Mouse (Mus musculus) CH12.LX (cell line): Measurements from ENCODE around the gene Ppcs. TPM values are rescaled to one million over a fixed set of nuclear protein-coding genes. Genes with fewer than 3 reads are reported as not detected.

ENCODE experiments used
- DNase-seq: peaks from one replicate; pipeline ENCODE4 v3.0.0-alpha.2; 2013; ENCODE audit errors: extremely low read depth
- H3K27ac ChIP-seq: 2 replicates; pipeline ENCODE4 v1.5.1; 2012; ENCODE audit warnings: low read depth, mild to moderate bottlenecking, control low read depth, moderate library complexity; ENCODE audit not compliant: insufficient read depth
- H3K27me3 ChIP-seq: replicated peaks from 2 replicates; pipeline ENCODE3; 2012; ENCODE audit warnings: inconsistent platforms
- H3K36me3 ChIP-seq, 2 experiments: replicated peaks in 1 of 2; 2 replicates each; pipeline versions ENCODE3 to v1.6.1; 2012; ENCODE audit warnings: inconsistent platforms in 1 of 2, low read length in 1 of 2, mild to moderate bottlenecking in 1 of 2, mixed read lengths in 1 of 2, moderate library complexity in 1 of 2; ENCODE audit not compliant: control insufficient read depth in 1 of 2, insufficient read depth in 1 of 2
- H3K4me1 ChIP-seq, 2 experiments: 2 replicates each; pipeline ENCODE4 v1.6.1; 2012; ENCODE audit warnings: inconsistent platforms in 1 of 2, moderate library complexity in 1 of 2; ENCODE audit not compliant: insufficient read depth in 2 of 2, control insufficient read depth in 1 of 2
- H3K4me2 ChIP-seq: 2 replicates; pipeline ENCODE4 v1.6.1; 2012; ENCODE audit warnings: low read depth, mild to moderate bottlenecking, control low read depth; ENCODE audit not compliant: poor library complexity, insufficient read depth, severe bottlenecking
- H3K4me3 ChIP-seq, 3 experiments: fragments of 150-350 bp in 1 of 3; sonication (generic) in 1 of 3; replicated peaks in 1 of 3; 2 replicates each; pipeline versions ENCODE3 to v1.5.1; 2011 to 2012; ENCODE audit warnings: low read depth in 2 of 3, low read length in 2 of 3, mild to moderate bottlenecking in 2 of 3, moderate library complexity in 2 of 3, control low read depth in 1 of 3, improper control_type of control experiment in 1 of 3, inconsistent platforms in 1 of 3, mixed read lengths in 1 of 3; ENCODE audit not compliant: poor library complexity in 1 of 3
- H3K79me2 ChIP-seq: replicated peaks from 2 replicates; pipeline ENCODE4 v1.6.1; 2012; ENCODE audit warnings: mild to moderate bottlenecking, moderate library complexity; ENCODE audit not compliant: control insufficient read depth, poor library complexity, insufficient read depth, severe bottlenecking; ENCODE audit errors: extremely low read depth
- H3K9ac ChIP-seq: 2 replicates; pipeline ENCODE4 v1.6.1; 2012; ENCODE audit warnings: low read depth, mild to moderate bottlenecking, control low read depth, moderate library complexity; ENCODE audit not compliant: insufficient read depth
- H3K9me3 ChIP-seq: replicated peaks from 2 replicates; pipeline ENCODE3; 2012; ENCODE audit warnings: low read length, inconsistent platforms, mixed read lengths
- BHLHE40 ChIP-seq: IDR thresholded peaks from 2 replicates; pipeline ENCODE4 v1.6.1; 2011; ENCODE audit warnings: mild to moderate bottlenecking, low read depth, low read length, improper control_type of control experiment
- CHD1 ChIP-seq: IDR thresholded peaks from 2 replicates; pipeline ENCODE4 v1.6.1; 2012; ENCODE audit warnings: low read depth, low read length, improper control_type of control experiment, inconsistent platforms
- CHD2 ChIP-seq: IDR thresholded peaks from 2 replicates; pipeline ENCODE4 v1.6.1; 2011; ENCODE audit warnings: low read length, improper control_type of control experiment
- CTCF ChIP-seq, 2 experiments: IDR thresholded peaks in 1 of 2; conservative IDR thresholded peaks in 1 of 2; 2 replicates each; pipeline ENCODE4 v1.5.1; 2011 to 2012; ENCODE audit warnings: low read depth in 2 of 2, low read length in 2 of 2, improper control_type of control experiment in 1 of 2, inconsistent platforms in 1 of 2, mild to moderate bottlenecking in 1 of 2, moderate library complexity in 1 of 2
- JUN ChIP-seq: IDR thresholded peaks from 2 replicates; pipeline ENCODE4 v1.6.1; 2011; ENCODE audit warnings: low read depth, mild to moderate bottlenecking, low read length, improper control_type of control experiment, moderate library complexity; ENCODE audit not compliant: insufficient read depth
- JUND ChIP-seq: conservative IDR thresholded peaks from 2 replicates; pipeline ENCODE4 v1.6.1; 2011; ENCODE audit warnings: low read depth, low read length, improper control_type of control experiment
- KAT2A ChIP-seq: IDR thresholded peaks from 2 replicates; pipeline ENCODE4 v1.6.1; 2012; ENCODE audit warnings: low read length, improper control_type of control experiment, inconsistent platforms; ENCODE audit not compliant: insufficient replicate concordance
- MEF2A ChIP-seq: IDR thresholded peaks from 2 replicates; pipeline ENCODE4 v1.6.1; 2014; ENCODE audit warnings: low read depth, mild to moderate bottlenecking, inconsistent platforms, low read length, improper control_type of control experiment, borderline replicate concordance
- MXI1 ChIP-seq: IDR thresholded peaks from 2 replicates; pipeline ENCODE4 v1.6.1; 2011; ENCODE audit warnings: mild to moderate bottlenecking, low read depth, low read length, improper control_type of control experiment
- NELFE ChIP-seq: IDR thresholded peaks from 2 replicates; pipeline ENCODE4 v1.6.1; 2011; ENCODE audit warnings: low read depth, low read length, improper control_type of control experiment
- POLR2A ChIP-seq: IDR thresholded peaks from 2 replicates; pipeline ENCODE4 v1.6.1; 2011; ENCODE audit warnings: low read depth, mild to moderate bottlenecking, improper control_type of control experiment, low read length
- RCOR1 ChIP-seq: conservative IDR thresholded peaks from 2 replicates; pipeline ENCODE4 v1.6.1; 2012; ENCODE audit warnings: low read depth, mild to moderate bottlenecking, inconsistent platforms, low read length, improper control_type of control experiment
- UBTF ChIP-seq: IDR thresholded peaks from 2 replicates; pipeline ENCODE4 v1.6.1; 2012; ENCODE audit warnings: low read depth, mild to moderate bottlenecking, inconsistent platforms, low read length, improper control_type of control experiment, moderate library complexity
- USF1 ChIP-seq: IDR thresholded peaks from 2 replicates; pipeline ENCODE4 v1.6.1; 2014; ENCODE audit warnings: low read depth, mild to moderate bottlenecking, inconsistent platforms, low read length, improper control_type of control experiment
- USF2 ChIP-seq: conservative IDR thresholded peaks from 2 replicates; pipeline ENCODE4 v1.6.1; 2011; ENCODE audit warnings: low read depth, low read length, improper control_type of control experiment
- ZKSCAN1 ChIP-seq: IDR thresholded peaks from 2 replicates; pipeline ENCODE4 v1.6.1; 2012; ENCODE audit warnings: low read depth, inconsistent platforms, low read length, improper control_type of control experiment, borderline replicate concordance
- ZMIZ1 ChIP-seq: IDR thresholded peaks from 2 replicates; pipeline ENCODE4 v1.6.1; 2012; ENCODE audit warnings: low read depth, mild to moderate bottlenecking, inconsistent platforms, low read length, improper control_type of control experiment
- ZNF384 ChIP-seq: IDR thresholded peaks from 2 replicates; pipeline ENCODE4 v1.6.1; 2012; ENCODE audit warnings: low read depth, low read length, improper control_type of control experiment, inconsistent platforms
- dilution Hi-C: fragments of 300-500 bp; cut with MboI; formaldehyde crosslinking; loops from 2 replicates; pipeline ENCODE4 v1.14.3; 2020; ENCODE audit warnings: low sequenced_read_pairs; ENCODE audit not compliant: extremely low pct_unique_long_range_greater_than_20kb, extremely low pct_ligation_motif_present
- in situ Hi-C: fragments of 300-500 bp; cut with MboI; formaldehyde crosslinking; loops from 3 replicates; pipeline ENCODE4 v1.14.3; 2019; ENCODE audit warnings: low sequenced_read_pairs, low pct_ligation_motif_present, low pct_unique_long_range_greater_than_20kb, mixed read lengths
- polyA plus RNA-seq: library from polyadenylated mRNA; unstranded; fragments of >175 nt; gene quantifications from 2 replicates; pipeline ENCODE4 v1.2.1, GENCODE M21; 2012; ENCODE audit warnings: low read depth; ENCODE audit not compliant: insufficient read length
- total RNA-seq, 2 experiments: library from RNA; depleted of rRNA; stranded (reverse); fragments of 300-350 nt in 1 of 2; fragments of >200 nt in 1 of 2; gene quantifications; 2 replicates each; pipeline ENCODE4 v1.2.3; 2012 to 2014

Ppcs gene
- total and polyA plus RNA-seq, 3 experiments: 14.7 to 22.7 (median 19.3) TPM

- no peaks in the 10 kb centered on the region for H3K27me3 ChIP-seq
- in situ Hi-C loops: no loop called here
- no peak overlapping the region for H3K9ac ChIP-seq
- TF ChIP-seq ZKSCAN1 (no peak), KAT2A (no peak), MXI1 (no peak), UBTF (no peak), CHD1 (no peak), JUND (no peak), JUN (no peak), CHD2 (no peak), USF2 (no peak), POLR2A (no peak), RCOR1 (no peak), ZNF384 (no peak), CTCF (conservative IDR thresholded peaks at IDR 0.05 in 1 of 2, IDR thresholded peaks at IDR 0.05 in 1 of 2; ENCODE audit: low read depth in 2 of 2, low read length in 2 of 2) (no peak)
- H3K27ac ChIP-seq: no peak overlapping the region
- H3K9me3 ChIP-seq: no peaks in the 10 kb centered on the region
- no peak overlapping the region for H3K4me2 ChIP-seq
- H3K79me2 ChIP-seq: no peaks in the 10 kb centered on the region
- peaks cover 0 to 14% of the 10 kb centered on the region in 2 experiments for H3K36me3 ChIP-seq
- no peak overlapping the region for H3K4me3 ChIP-seq
- dilution Hi-C loops: no loop called here
- peaks cover 11 to 49% of the 10 kb centered on the region in 2 experiments; a peak in 3 of 4 replicates for H3K4me1 ChIP-seq
- no peak for DNase-seq
These were observed 45.6 kb upstream of the Ppcs start for GRCm38 (mm10) chr4:119467720-119468380.

GRCm38 (mm10) chr4:119465841-119466240, 43.6 kb upstream of the Ppcs start:
- no peaks in the 10 kb centered on the region for H3K79me2 ChIP-seq
- dilution Hi-C loops: no loop called here
- H3K9ac ChIP-seq: no peak overlapping the region
- peaks cover 0 to 12% of the 10 kb centered on the region in 2 experiments for H3K36me3 ChIP-seq
- no peak overlapping the region for H3K4me3 ChIP-seq
- no peak overlapping the region for H3K27ac ChIP-seq
- in situ Hi-C loops: no loop called here
- no peak for TF ChIP-seq ZMIZ1
- TF ChIP-seq BHLHE40: no peak
- no peak for TF ChIP-seq USF1
- TF ChIP-seq JUN: no peak
- no peak for TF ChIP-seq MEF2A
- no peak for TF ChIP-seq UBTF
- TF ChIP-seq NELFE: no peak
- TF ChIP-seq RCOR1: no peak
- no peak overlapping the region for H3K4me2 ChIP-seq
- no peaks in the 10 kb centered on the region for H3K27me3 ChIP-seq
- no peak for DNase-seq
- H3K9me3 ChIP-seq: no peaks in the 10 kb centered on the region
- H3K4me1 ChIP-seq: peaks cover 18 to 54% of the 10 kb centered on the region in 2 experiments
